Mouse (Mus musculus) thymus, postnatal 0 days (tissue): ENCODE measurements around the gene Hoxc8. TPM values are rescaled to one million over a fixed set of nuclear protein-coding genes. Genes with fewer than 3 reads are reported as not detected.

Source experiments
- DNase-seq: peaks from one replicate; pipeline ENCODE4 v3.0.0-alpha.2; 2015; ENCODE audit warnings: low spot score
- polyA plus RNA-seq: library from polyadenylated mRNA; unstranded; fragments of >200 nt; fragmentation: Nextera tagmentation; extraction: Ambion mirVana; gene quantifications from 2 replicates; pipeline ENCODE4 v1.2.1, GENCODE M21; 2015

Gene Hoxc8
- polyA plus RNA-seq, result not detected in 2 replicates

GRCm38 (mm10) chr15:102990461-102991397 is at the start of gene Hoxc8:
Hoxc8 (plus strand) TSS chr15:102990607.
- DNase-seq, result no peak

GRCm38 (mm10) chr15:102942739-102943467 is 47.5 kb upstream of the Hoxc8 start:
- no peak for DNase-seq

- no peak for DNase-seq
Measured at GRCm38 (mm10) chr15:102943468-102943813, 47.0 kb upstream of the Hoxc8 start.

GRCm38 (mm10) chr15:102945185-102946077 is 45.0 kb upstream of the Hoxc8 start:
- DNase-seq, result no peak

- no peak for DNase-seq
Measured at GRCm38 (mm10) chr15:102947276-102947675, 43.1 kb upstream of the Hoxc8 start.

GRCm38 (mm10) chr15:102948842-102949241 is 41.6 kb upstream of the Hoxc8 start:
- DNase-seq, result no peak

GRCm38 (mm10) chr15:102949696-102950095 is 40.7 kb upstream of the Hoxc8 start:
- DNase-seq, result no peak

- DNase-seq, result no peak
Measured at GRCm38 (mm10) chr15:102950877-102951276, 39.5 kb upstream of the Hoxc8 start.

- DNase-seq, result no peak
Measured at GRCm38 (mm10) chr15:102953561-102953960, 36.8 kb upstream of the Hoxc8 start.

GRCm38 (mm10) chr15:102954192-102955006 is 36.0 kb upstream of the Hoxc8 start, which contains the start of gene Hoxc11:
Hoxc11 (plus strand) TSS chr15:102954427.
- no peak for DNase-seq

GRCm38 (mm10) chr15:102955007-102955382 is 35.4 kb upstream of the Hoxc8 start:
- DNase-seq, result no peak

GRCm38 (mm10) chr15:102955833-102956640 is 34.4 kb upstream of the Hoxc8 start:
- no peak for DNase-seq

- DNase-seq, result no peak
Measured at GRCm38 (mm10) chr15:102956906-102957305, 33.5 kb upstream of the Hoxc8 start.

- DNase-seq, result no peak
Measured at GRCm38 (mm10) chr15:102959663-102960191, 30.7 kb upstream of the Hoxc8 start.

- no peak for DNase-seq
Measured at GRCm38 (mm10) chr15:102961728-102962127, 28.7 kb upstream of the Hoxc8 start.

GRCm38 (mm10) chr15:102962492-102962891 is 27.9 kb upstream of the Hoxc8 start:
- DNase-seq, result no peak

- DNase-seq, result no peak
Measured at GRCm38 (mm10) chr15:102963259-102963658, 27.1 kb upstream of the Hoxc8 start.

GRCm38 (mm10) chr15:102963671-102964640 is 26.5 kb upstream of the Hoxc8 start:
- no peak for DNase-seq
